Mouse (Mus musculus) left cerebral cortex, postnatal 36 days (tissue): ENCODE measurements around the gene Hist1h4k. TPM values are rescaled to one million over a fixed set of nuclear protein-coding genes. Genes with fewer than 3 reads are reported as not detected.
A peak's percentile ranks its signal among the peaks of the same experiment; 100 is the strongest.
"Not testable (repeated sequence)": the region's sequence is repeated elsewhere in the genome, so short reads cannot be mapped to it uniquely, and the experiment has no call there.

ENCODE experiments used
- DNase-seq, 2 experiments: peaks; one replicate each; pipeline ENCODE4 v3.0.0; 2021 to 2022; ENCODE audit warnings: low spot score in 2 of 2, mixed read lengths in 1 of 2
- intact Hi-C: fragments of 180-260 bp; cut with DNase I; formaldehyde crosslinking; loops from one replicate; pipeline ENCODE4 v1.15.1; 2025
- total RNA-seq, 2 experiments: library from RNA; stranded (reverse); gene quantifications; 2 replicates each; pipeline ENCODE4 v1.2.3; 2021

The Hist1h4k gene
- total RNA-seq, 2 experiments from 2014 or later, result 409 to 465 TPM

- peak; percentile 52 to 58 for DNase-seq
- intact Hi-C loops, result no loop called here
These were observed 28.8 kb upstream of the Hist1h4k start for GRCm38 (mm10) chr13:21778814-21779766.

DNA sequence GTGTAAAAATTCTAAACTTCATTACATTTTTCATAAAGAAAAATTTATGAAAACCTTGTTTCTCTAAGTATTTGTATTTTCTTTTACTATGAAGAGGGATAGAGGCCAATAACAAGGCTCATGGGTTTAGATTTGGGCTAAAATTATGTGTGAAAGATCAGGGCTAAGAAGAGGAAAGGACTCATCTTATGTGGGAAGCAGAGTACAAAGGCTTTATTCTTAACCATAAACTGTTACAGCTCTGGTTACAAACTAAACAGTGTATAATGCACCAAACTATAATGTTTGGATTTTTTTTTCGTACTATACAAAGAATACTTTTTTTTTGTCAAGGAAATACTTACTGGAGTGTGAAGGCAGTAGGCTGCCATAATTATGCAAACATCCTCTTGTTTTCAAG is 5.4 kb upstream of the Hist1h4k start:
- intact Hi-C loops, result no loop called here
- DNase-seq, result no peak

DNA sequence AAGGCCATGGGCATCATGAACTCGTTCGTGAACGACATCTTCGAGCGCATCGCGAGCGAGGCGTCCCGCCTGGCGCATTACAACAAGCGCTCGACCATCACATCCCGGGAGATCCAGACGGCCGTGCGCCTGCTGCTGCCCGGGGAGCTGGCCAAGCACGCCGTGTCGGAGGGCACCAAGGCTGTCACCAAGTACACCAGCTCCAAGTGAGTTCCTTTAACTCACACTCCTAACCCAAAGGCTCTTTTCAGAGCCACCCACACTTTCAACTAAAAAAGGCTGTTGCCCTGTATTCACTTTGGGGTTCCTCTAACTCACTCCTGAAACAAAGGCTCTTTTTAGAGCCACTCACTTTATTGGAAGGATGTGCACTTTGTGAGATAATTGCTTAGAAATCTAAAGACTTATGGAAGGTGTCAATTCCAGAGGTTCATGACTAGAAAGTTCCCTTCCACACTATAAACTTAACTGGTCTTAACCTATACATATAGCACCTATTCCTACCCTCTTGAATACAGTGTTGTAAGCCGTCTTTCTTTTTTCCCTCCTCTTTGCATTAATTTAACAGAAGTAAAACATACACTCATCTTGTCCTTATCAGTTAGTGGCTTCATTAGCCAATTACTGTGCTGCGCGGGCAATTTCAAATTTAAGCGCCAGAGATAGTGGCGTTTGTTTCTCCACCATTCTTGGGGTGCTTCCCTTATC is 4.1 kb upstream of the Hist1h4k start:
- intact Hi-C loops, result loop anchor here (5.0 kb wide), 1 partner anchor 37 kb away; the partner anchor contains the start of genes Hist1h2ai, Hist1h2bl and Hist1h3h
- DNase-seq, result not testable (repeated sequence)

- DNase-seq, result peak; percentile 71 to 74
- intact Hi-C loops, result loop anchor here (5.0 kb wide), 1 partner anchor 36 kb away; the partner anchor contains the start of genes Hist1h2ai, Hist1h2bl and Hist1h3h
These were observed 3.4 kb upstream of the Hist1h4k start, which contains the start of the genes Hist1h2ak and Hist1h2bn for GRCm38 (mm10) chr13:21753524-21754285. Gene Hist1h2ak, minus strand, starts transcription at chr13:21753827. Gene Hist1h2bn, plus strand, starts transcription at chr13:21754123.

DNA sequence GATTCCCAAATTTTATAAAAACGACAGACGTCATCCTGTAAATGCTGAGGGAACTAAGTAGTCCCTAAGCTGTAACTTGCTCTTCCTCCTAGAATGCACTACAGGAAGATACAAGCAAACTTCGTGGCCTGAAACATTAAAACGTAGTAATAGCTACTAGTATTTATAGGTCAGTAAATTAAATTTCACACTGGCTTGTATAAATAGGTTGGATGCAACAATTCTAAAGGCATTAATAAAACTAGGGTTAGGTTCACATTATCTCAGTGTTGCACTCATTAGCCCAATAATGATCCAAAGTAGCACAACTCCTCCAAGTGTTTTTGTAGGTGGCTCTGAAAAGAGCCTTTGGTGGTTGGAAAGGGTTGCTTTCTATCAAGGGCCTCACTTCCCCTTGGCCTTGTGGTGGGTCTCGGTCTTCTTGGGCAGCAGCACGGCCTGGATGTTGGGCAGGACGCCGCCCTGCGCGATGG is 2.8 kb upstream of the Hist1h4k start:
- intact Hi-C loops, result loop anchor here (5.0 kb wide), 1 partner anchor 36 kb away; the partner anchor contains the start of genes Hist1h2ai, Hist1h2bl and Hist1h3h
- DNase-seq, result no peak

GRCm38 (mm10) chr13:21752356-21752755 is 2.1 kb upstream of the Hist1h4k start:
- intact Hi-C loops, result loop anchor here (5.0 kb wide), 1 partner anchor 35 kb away; the partner anchor contains the start of genes Hist1h2ai, Hist1h2bl and Hist1h3h
- DNase-seq, result no peak

DNA sequence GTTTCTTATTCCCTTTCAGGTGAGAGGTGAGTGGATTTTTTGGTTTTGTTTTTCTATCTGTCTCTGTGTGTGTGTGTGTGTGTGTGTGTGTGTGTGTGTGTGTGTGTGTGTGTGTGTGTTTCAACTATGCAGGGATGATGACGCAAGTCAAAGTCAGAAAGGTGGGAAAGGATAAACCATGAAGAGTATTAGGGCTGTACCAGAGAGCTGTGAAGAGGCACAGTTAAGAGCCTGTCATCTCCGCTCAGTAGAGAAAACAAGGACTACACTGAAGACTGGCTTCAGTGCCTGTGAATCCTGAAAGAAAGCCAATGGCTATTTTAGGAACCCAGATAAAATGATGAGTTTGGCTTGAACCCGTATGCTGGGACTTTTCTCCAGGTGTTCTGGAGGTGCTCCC is 1.5 kb upstream of the Hist1h4k start:
- DNase-seq, result no peak
- intact Hi-C loops, result loop anchor here (1.0 to 5.0 kb wide), 3 partner anchors 18 to 35 kb away; partner anchors contain the start of genes Hist1h2ai, Hist1h2an, Hist1h2bl and Hist1h2bp

DNA sequence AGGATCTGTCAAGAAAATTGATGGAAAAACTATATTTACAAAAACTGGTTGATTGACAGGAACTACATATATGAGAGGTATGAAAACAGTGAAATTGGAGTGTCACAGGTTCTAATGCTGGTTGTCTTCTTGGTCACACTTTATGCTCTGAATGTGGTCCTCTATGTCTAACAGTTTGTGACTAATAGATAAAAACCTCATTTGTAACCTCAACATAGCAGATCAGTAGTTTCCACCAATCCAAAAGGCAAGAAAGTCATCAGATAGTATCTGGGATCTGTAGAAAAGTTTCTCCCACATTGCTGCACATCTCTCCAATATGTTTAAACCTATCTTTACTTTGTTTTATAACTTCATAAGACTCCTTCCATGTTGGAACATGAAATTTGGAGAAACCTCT is 1.1 kb upstream of the Hist1h4k start:
- intact Hi-C loops, result loop anchor here (1.0 to 5.0 kb wide), 3 partner anchors 17 to 35 kb away; partner anchors contain the start of genes Hist1h2ai, Hist1h2an, Hist1h2bl and Hist1h2bp
- DNase-seq, result no peak

DNA sequence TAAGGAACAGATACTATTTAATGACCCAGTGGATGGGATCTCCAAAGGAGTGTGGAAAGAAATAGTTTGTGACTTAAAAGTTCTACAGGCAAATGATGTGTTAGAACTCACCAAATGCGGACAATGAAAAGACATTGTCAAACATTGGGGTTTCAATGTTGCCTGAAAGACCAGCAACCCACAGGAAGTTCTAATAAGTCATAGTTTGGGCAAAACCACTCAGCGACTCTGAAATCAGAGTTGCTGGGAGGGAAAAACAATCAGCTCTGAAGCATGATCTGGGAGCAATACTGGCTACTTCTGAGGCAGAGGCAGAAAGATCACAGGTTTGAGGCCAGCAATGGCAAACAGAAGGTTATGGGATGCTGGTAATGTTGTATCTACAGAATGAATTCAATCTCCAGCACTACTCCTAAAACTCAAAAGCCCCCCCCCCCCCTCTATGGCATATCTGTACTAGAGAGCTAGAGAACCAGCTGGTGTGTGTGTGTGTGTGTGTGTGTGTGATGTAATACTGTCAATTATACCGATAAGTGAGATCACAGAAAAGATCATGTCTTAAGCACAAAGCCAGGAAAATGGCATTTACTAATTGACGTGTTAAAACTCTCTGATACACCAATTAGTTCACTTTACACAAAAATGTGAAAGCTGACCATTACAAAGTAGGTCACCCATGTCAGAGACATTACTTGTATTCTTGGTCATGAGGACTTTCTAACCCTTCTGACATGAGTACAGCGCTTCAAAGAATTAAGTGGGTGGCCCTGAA is 732 bp downstream of the Hist1h4k start:
- intact Hi-C loops, result loop anchor here (2.0 to 5.0 kb wide), 2 partner anchors 32 to 37 kb away; partner anchors contain the start of genes Hist1h2ai, Hist1h2an, Hist1h2bl and Hist1h2bp
- no peak for DNase-seq

DNA sequence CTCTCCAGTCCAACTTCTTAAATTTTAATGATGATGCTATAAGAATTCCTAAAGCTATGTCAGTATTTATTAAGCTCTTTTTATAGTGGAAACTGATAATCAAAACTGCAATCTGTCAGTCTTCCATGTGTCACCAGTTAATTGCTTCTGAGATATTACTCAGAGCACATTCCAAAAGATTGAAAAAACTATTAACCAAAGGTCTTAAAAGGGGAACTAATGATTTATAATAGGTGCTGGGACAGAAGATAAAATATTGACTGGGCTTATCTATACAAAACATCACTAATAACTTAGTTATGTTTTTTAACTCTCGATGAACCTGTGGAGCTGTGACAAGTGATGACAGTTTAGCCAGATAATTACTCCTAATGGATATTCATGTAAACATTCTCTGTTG is 5.3 kb downstream of the Hist1h4k start:
- intact Hi-C loops, result no loop called here
- DNase-seq, result no peak

DNA sequence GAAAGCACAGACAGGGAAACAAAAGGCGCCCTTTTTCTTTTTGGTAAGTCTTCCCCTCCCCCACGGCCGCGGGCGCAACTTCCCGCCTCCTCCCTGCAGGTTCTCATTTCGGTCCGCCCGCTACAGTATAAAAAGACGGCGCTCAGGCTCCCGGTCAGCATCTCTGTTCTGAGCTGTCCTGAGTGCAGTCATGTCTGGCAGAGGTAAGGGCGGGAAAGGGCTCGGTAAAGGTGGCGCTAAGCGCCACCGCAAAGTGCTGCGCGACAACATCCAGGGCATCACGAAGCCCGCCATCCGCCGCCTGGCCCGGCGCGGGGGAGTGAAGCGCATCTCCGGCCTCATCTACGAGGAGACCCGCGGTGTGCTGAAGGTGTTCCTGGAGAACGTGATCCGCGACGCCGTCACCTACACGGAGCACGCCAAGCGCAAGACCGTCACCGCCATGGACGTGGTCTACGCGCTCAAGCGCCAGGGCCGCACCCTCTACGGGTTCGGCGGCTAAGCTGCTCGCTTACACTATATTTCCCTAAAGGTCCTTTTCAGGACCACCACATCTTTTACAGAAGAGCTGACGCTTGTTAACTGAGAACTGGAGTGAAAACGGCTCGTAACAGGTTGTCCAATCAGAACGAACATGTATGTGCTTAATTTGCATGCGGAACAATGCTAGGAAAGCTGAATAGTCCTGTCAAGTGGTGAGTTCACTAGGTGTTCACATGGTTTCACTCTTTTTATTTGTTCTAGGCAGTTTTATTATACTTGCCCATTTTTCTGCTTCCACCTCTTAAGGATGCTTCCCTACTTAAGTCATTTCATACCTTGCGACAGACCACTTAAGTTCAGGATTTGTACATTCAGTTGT is 15.2 kb downstream of the Hist1h4k start, which contains the start of gene Hist1h4j:
Gene Hist1h4j, plus strand, starts transcription at position 159 of the 862 bp plus-strand sequence.
- intact Hi-C loops, result loop anchor here (1.0 kb wide), 1 partner anchor 16 kb away; no protein-coding TSS in a partner anchor

DNA sequence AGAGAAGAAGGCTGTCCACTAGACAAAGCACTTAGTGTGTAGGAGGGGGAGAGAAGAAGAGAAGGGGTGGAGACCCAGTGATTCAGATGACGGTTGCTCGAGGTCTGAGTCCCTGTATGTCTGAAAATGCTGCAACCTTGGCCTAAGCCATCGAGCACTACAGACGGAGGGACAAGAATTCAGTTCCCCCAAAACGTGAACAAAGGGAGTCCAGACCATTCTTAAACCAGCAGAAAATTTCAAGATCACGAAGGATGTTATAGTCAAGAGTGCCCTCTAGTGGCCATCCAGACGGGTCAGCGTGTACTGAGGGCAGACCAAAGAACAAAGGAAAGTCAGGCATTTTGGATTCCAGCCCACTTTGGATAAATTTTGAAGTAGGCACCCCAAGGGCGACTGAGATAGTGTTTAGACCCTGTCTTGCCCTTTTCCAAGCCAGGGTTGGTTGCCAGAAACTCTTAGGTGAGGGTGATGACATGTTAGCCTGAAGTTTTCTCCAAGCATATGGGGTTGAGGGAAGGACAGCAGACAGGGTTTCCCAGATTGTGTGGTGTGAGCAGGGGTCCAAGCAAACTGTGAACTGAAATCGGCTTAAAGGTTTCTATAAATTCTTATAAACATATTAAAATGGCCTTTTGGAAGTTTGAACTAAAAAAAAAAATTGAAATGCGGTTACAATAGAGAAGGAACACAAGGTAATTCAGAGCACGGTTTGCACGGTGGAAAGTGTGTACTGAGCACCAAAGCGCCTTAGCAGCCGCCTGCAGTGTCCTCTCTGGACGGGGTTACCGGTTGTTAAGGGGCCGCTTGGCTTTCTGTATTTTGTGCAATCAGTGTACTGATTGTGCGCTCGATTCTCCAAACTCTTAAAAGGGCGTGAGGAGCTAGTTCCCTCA is 16.0 kb downstream of the Hist1h4k start:
- peak; percentile 57 to 59 for DNase-seq
- intact Hi-C loops, result loop anchor here (1.0 kb wide), 1 partner anchor 17 kb away; no protein-coding TSS in a partner anchor

More for the DNA sequence above, 15.2 kb downstream of the Hist1h4k start, which contains the start of gene Hist1h4j:
- DNase-seq, result peak; percentile 75 to 78

DNA sequence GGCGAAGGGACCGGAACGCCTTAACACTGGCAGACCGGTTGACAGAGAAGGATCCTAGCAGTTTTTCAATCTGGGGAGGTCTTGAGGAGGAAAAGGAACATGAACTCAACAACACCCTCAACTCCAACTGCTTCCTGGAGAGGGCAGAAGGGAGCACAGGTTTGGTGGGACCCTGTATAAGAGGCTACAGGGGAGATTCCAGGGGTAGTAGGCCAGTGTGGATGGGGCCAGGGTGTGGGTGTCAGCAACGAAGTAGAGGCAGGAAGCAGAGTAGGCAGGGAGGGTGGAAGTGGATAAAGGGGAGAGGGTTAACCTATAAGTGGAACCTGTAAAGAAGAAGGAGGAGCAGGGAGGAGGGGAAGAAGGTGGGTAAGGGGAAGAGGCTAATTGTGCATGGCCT is 16.8 kb downstream of the Hist1h4k start:
- intact Hi-C loops, result loop anchor here (2.0 kb wide), 1 partner anchor 19 kb away; no protein-coding TSS in a partner anchor
- DNase-seq, result no peak

DNA sequence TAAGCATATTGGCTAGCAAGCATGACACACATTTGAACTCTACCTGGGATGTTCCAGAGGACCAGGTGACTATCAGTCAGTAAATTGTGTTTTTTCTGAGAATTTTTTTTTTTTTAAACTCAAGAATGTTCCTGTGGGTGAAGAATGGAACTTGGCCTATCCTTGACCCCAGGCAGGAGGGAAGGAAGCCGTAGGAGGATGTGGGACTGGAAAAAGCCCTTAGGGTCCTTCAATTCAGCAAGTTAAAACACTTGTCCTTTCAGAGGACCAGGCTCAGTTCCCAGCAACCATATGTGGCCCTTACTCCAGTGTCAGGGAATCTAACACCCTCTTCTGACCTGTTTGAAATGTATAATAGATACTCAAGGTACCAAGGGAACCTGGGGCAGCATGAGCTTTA is 20.8 kb downstream of the Hist1h4k start:
- intact Hi-C loops, result loop anchor here (10.0 kb wide), 1 partner anchor 1955 kb away; the partner anchor contains the start of genes Hist1h2ac and Hist1h2bc

DNA sequence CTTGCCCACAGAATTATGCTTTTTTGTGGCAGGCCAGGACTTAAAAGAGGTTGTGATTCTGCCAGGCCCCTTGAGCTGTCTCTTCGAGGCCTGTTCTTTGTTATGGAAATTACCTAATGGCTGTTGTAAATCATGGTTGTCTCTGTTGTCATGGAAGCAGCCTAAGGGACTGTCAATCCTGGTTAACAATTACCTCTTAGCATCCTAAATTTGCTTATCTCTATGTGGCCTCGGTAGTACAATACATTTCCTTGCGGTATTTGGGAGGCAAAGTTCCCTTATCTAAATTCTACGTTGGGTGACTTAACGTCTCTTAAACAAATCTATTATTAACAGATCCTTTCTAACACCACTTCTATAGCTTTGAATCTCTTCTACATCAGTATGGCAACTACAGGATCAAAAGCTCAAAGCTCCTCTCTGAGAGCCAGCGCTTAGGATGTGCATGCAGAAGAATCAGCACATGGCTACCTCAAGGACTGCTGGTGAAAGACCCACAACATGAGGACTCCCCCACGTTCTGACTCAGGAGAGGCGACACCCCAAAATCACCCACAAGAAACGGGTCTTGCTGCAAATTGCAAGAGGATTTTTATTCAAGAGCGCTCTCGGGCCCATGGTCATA is 22.2 kb downstream of the Hist1h4k start:
- no peak for DNase-seq
- intact Hi-C loops, result loop anchor here (10.0 kb wide), 1 partner anchor 1957 kb away; the partner anchor contains the start of genes Hist1h2ac and Hist1h2bc

More for the DNA sequence above, 20.8 kb downstream of the Hist1h4k start:
- DNase-seq, result no peak
